Mouse (Mus musculus): Measurements from ENCODE around the gene Draxin. TPM values are rescaled to one million over a fixed set of nuclear protein-coding genes. Genes with fewer than 3 reads are reported as not detected.
A peak's percentile ranks its signal among the peaks of the same experiment; 100 is the strongest.

The Draxin gene
- polyA plus RNA-seq, 1 experiment from 2014 or later, result 21.8 TPM

- H3K9ac ChIP-seq (replicated peaks; ENCODE audit: low read length), result no peak overlapping the region
- WGBS, result 86% methylated on average over 2 of the region's 2 CpGs
- ATAC-seq (ENCODE audit: low FRiP score, low TSS enrichment), result no peak
Observed at GRCm38 (mm10) chr4:148147714-148148113, 17.2 kb upstream of the Draxin start.

GRCm38 (mm10) chr4:148143721-148144120 lies 13.2 kb upstream of the Draxin start:
- Histone ChIP-seq H3K27ac (replicated peaks; ENCODE audit: low read depth, low read length) (no peak overlapping the region), H3K9ac (replicated peaks; ENCODE audit: low read length) (no peak overlapping the region), H3K4me3 (replicated peaks; ENCODE audit: low read depth, low read length) (no peak overlapping the region), H3K36me3 (ENCODE audit: control insufficient read depth, insufficient read depth, low read length) (peaks cover 51% of the 10 kb centered on the region), H3K27me3 (ENCODE audit: control insufficient read depth, insufficient read depth, low read length) (no peaks in the 10 kb centered on the region), H3K9me3 (ENCODE audit: control insufficient read depth, low read length) (no peaks in the 10 kb centered on the region), H3K4me2 (ENCODE audit: low read length) (no peak overlapping the region), H3K4me1 (ENCODE audit: control insufficient read depth, insufficient read depth, low read length) (peaks cover 8% of the 10 kb centered on the region; the same call in 1 of the 2 replicates)
- 95% methylated on average over 5 of the region's 5 CpGs for WGBS
- no peak for DNase-seq
- ATAC-seq (ENCODE audit: low FRiP score, low TSS enrichment), result no peak

More at GRCm38 (mm10) chr4:148147714-148148113, 17.2 kb upstream of the Draxin start:
- no peaks in the 10 kb centered on the region for H3K4me1 ChIP-seq (ENCODE audit: control insufficient read depth, insufficient read depth, low read length)
- peaks cover 61% of the 10 kb centered on the region for H3K36me3 ChIP-seq (ENCODE audit: control insufficient read depth, insufficient read depth, low read length)
- no peak overlapping the region for H3K27ac ChIP-seq (replicated peaks; ENCODE audit: low read depth, low read length)
- no peak for DNase-seq
- H3K9me3 ChIP-seq (ENCODE audit: control insufficient read depth, low read length), result no peaks in the 10 kb centered on the region
- no peaks in the 10 kb centered on the region for H3K27me3 ChIP-seq (ENCODE audit: control insufficient read depth, insufficient read depth, low read length)
- H3K4me2 ChIP-seq (ENCODE audit: low read length), result no peak overlapping the region
- no peak overlapping the region for H3K4me3 ChIP-seq (replicated peaks; ENCODE audit: low read depth, low read length)

- DNase-seq (peak; percentile 96), ATAC-seq (ENCODE audit: low FRiP score, low TSS enrichment) (peak; percentile 96)
- H3K9ac ChIP-seq (replicated peaks; ENCODE audit: low read length), result peak overlapping the region; percentile 65
Observed at GRCm38 (mm10) chr4:148140098-148141011, 9.9 kb upstream of the Draxin start.

GRCm38 (mm10) chr4:148139767-148140097 lies 9.2 kb upstream of the Draxin start:
- under 1% methylated on average over 12 of the region's 12 CpGs for WGBS
- Histone ChIP-seq H3K27ac (replicated peaks; ENCODE audit: low read depth, low read length) (peak overlapping the region; percentile 88), H3K36me3 (ENCODE audit: control insufficient read depth, insufficient read depth, low read length) (peaks cover 14% of the 10 kb centered on the region), H3K9ac (replicated peaks; ENCODE audit: low read length) (peak overlapping the region; percentile 65), H3K4me2 (ENCODE audit: low read length) (peak overlapping the region; percentile 84), H3K27me3 (ENCODE audit: control insufficient read depth, insufficient read depth, low read length) (no peaks in the 10 kb centered on the region), H3K4me3 (replicated peaks; ENCODE audit: low read depth, low read length) (peak overlapping the region; percentile 67), H3K9me3 (ENCODE audit: control insufficient read depth, low read length) (no peaks in the 10 kb centered on the region), H3K4me1 (ENCODE audit: control insufficient read depth, insufficient read depth, low read length) (peaks cover 14% of the 10 kb centered on the region)
- ATAC-seq (ENCODE audit: low FRiP score, low TSS enrichment) (no peak), DNase-seq (no peak)

More at GRCm38 (mm10) chr4:148140098-148141011, 9.9 kb upstream of the Draxin start:
- WGBS, result under 1% methylated on average over 65 of the region's 65 CpGs
- peaks cover 14% of the 10 kb centered on the region for H3K4me1 ChIP-seq (ENCODE audit: control insufficient read depth, insufficient read depth, low read length)
- no peaks in the 10 kb centered on the region for H3K9me3 ChIP-seq (ENCODE audit: control insufficient read depth, low read length)
- peak overlapping the region; percentile 84 for H3K4me2 ChIP-seq (ENCODE audit: low read length)
- peaks cover 18% of the 10 kb centered on the region for H3K36me3 ChIP-seq (ENCODE audit: control insufficient read depth, insufficient read depth, low read length)
- H3K4me3 ChIP-seq (replicated peaks; ENCODE audit: low read depth, low read length), result peak overlapping the region; percentile 67
- H3K27me3 ChIP-seq (ENCODE audit: control insufficient read depth, insufficient read depth, low read length), result no peaks in the 10 kb centered on the region
- peak overlapping the region; percentile 88 for H3K27ac ChIP-seq (replicated peaks; ENCODE audit: low read depth, low read length)

- WGBS, result 60% methylated on average over 8 of the region's 8 CpGs
- Histone ChIP-seq H3K4me2 (ENCODE audit: low read length) (no peak overlapping the region), H3K9me3 (ENCODE audit: control insufficient read depth, low read length) (no peaks in the 10 kb centered on the region), H3K27me3 (ENCODE audit: control insufficient read depth, insufficient read depth, low read length) (no peaks in the 10 kb centered on the region), H3K36me3 (ENCODE audit: control insufficient read depth, insufficient read depth, low read length) (no peaks in the 10 kb centered on the region), H3K4me3 (replicated peaks; ENCODE audit: low read depth, low read length) (no peak overlapping the region), H3K4me1 (ENCODE audit: control insufficient read depth, insufficient read depth, low read length) (peaks cover 15% of the 10 kb centered on the region), H3K9ac (replicated peaks; ENCODE audit: low read length) (no peak overlapping the region), H3K27ac (replicated peaks; ENCODE audit: low read depth, low read length) (0 out of 2 replicates have a peak overlapping the region, but pooled peaks have one; percentile 20)
- no peak for ATAC-seq (ENCODE audit: low FRiP score, low TSS enrichment)
- no peak for DNase-seq
Observed at GRCm38 (mm10) chr4:148137503-148137902, 7.0 kb upstream of the Draxin start.

GRCm38 (mm10) chr4:148134988-148135387 lies 4.5 kb upstream of the Draxin start:
- H3K4me2 ChIP-seq (ENCODE audit: low read length), result no peak overlapping the region
- ATAC-seq (ENCODE audit: low FRiP score, low TSS enrichment), result no peak
- no peaks in the 10 kb centered on the region for H3K9me3 ChIP-seq (ENCODE audit: control insufficient read depth, low read length)
- WGBS, result 85% methylated on average over 8 of the region's 8 CpGs
- H3K27ac ChIP-seq (replicated peaks; ENCODE audit: low read depth, low read length), result no peak overlapping the region
- no peak overlapping the region for H3K4me3 ChIP-seq (replicated peaks; ENCODE audit: low read depth, low read length)
- peaks cover 27% of the 10 kb centered on the region for H3K4me1 ChIP-seq (ENCODE audit: control insufficient read depth, insufficient read depth, low read length)
- no peaks in the 10 kb centered on the region for H3K27me3 ChIP-seq (ENCODE audit: control insufficient read depth, insufficient read depth, low read length)
- no peaks in the 10 kb centered on the region for H3K36me3 ChIP-seq (ENCODE audit: control insufficient read depth, insufficient read depth, low read length)
- DNase-seq, result no peak
- H3K9ac ChIP-seq (replicated peaks; ENCODE audit: low read length), result no peak overlapping the region

- ATAC-seq (ENCODE audit: low FRiP score, low TSS enrichment), result peak; percentile 52
- under 1% methylated on average over 21 of the region's 21 CpGs for WGBS
- DNase-seq, result peak; percentile 68
- H3K27me3 ChIP-seq (ENCODE audit: control insufficient read depth, insufficient read depth, low read length), result no peaks in the 10 kb centered on the region
- H3K9me3 ChIP-seq (ENCODE audit: control insufficient read depth, low read length), result no peaks in the 10 kb centered on the region
- H3K36me3 ChIP-seq (ENCODE audit: control insufficient read depth, insufficient read depth, low read length), result no peaks in the 10 kb centered on the region
- H3K4me2 ChIP-seq (ENCODE audit: low read length), result peak overlapping the region; percentile 67
- peak overlapping the region; percentile 78 for H3K4me3 ChIP-seq (replicated peaks; ENCODE audit: low read depth, low read length)
- peak overlapping the region; percentile 99 for H3K27ac ChIP-seq (replicated peaks; ENCODE audit: low read depth, low read length)
- H3K9ac ChIP-seq (replicated peaks; ENCODE audit: low read length), result peak overlapping the region; percentile 98
- H3K4me1 ChIP-seq (ENCODE audit: control insufficient read depth, insufficient read depth, low read length), result peaks cover 44% of the 10 kb centered on the region
Observed at GRCm38 (mm10) chr4:148131497-148132081, 1.1 kb upstream of the Draxin start.

- peak within 1 kb of the TSS; percentile 98 for H3K9ac ChIP-seq (replicated peaks; ENCODE audit: low read length)
- peaks cover 45% of the 10 kb centered on the region for H3K4me1 ChIP-seq (ENCODE audit: control insufficient read depth, insufficient read depth, low read length)
- no peaks in the 10 kb centered on the region for H3K27me3 ChIP-seq (ENCODE audit: control insufficient read depth, insufficient read depth, low read length)
- H3K27ac ChIP-seq (replicated peaks; ENCODE audit: low read depth, low read length), result peak within 1 kb of the TSS; percentile 99
- peak within 1 kb of the TSS; percentile 78 for H3K4me3 ChIP-seq (replicated peaks; ENCODE audit: low read depth, low read length)
- H3K9me3 ChIP-seq (ENCODE audit: control insufficient read depth, low read length), result no peaks in the 10 kb centered on the region
- DNase-seq (peak; percentile 65), ATAC-seq (ENCODE audit: low FRiP score, low TSS enrichment) (peak; percentile 1; the same call in 1 of the 2 replicates)
- peak within 1 kb of the TSS; percentile 67 for H3K4me2 ChIP-seq (ENCODE audit: low read length)
- WGBS, result under 1% methylated on average over 18 of the region's 18 CpGs
- no peaks in the 10 kb centered on the region for H3K36me3 ChIP-seq (ENCODE audit: control insufficient read depth, insufficient read depth, low read length)
Observed at GRCm38 (mm10) chr4:148130133-148130532, 365 bp downstream of the Draxin start, which contains the start of gene Mad2l2. TSS of gene Mad2l2 (plus strand) at chr4:148130384.
